Mouse (Mus musculus): Measurements from ENCODE around the gene Pcna. TPM values are rescaled to one million over a fixed set of nuclear protein-coding genes. Genes with fewer than 3 reads are reported as not detected.

Pcna gene
- polyA plus RNA-seq (2015; fragmentation: Illumina TruSeq; extraction: RNeasy Lipid Tissue Mini Kit (QIAGEN cat#74804); ENCODE audit: insufficient read depth, low replicate concordance), result 243 TPM

DNA sequence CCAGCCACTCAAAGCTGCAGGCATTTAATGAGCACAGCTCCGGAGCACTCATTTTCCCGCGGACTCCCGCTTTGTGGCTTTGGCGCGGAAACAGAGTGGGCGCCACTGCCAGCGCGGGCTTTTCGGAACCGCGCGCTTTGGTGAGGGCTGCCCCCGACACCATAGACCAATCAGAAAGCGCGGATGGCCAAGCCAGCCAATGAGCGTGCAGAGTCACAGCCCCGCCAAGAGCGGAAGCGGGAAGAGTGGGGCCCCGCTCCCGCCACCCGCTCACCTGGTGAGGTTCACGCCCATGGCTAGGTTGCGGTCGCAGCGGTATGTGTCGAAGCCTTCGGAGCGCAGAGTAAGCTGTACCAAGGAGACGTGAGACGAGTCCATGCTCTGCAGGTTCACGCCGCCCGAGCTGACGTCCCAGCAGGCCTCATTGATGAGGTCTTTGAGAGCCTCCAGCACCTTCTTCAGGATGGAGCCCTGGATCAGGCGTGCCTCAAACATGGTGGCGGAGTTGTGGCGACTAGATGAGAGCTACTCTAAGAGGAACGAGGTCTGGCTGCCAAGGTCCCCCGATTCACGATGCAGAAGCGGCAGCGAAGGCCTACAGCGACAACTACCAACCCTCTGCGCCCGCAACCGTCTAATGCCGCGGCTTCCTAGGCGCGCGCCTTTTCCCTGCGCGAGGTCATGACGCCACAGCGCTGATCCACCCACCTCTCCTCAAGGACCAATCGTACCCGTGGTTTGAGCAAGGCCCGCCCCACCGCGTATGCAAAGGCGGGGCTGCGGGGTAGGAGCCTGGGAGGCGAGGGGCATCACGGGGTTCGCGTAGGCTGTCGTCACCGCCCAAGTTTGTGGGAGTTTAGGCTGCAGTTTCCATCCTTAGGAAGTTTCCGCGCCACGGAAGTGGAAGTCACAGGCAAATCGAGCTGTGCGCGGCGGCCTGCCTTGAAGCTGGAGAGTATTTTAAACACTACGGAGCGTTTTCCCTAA is at the start of gene Pcna:
TSS of gene Pcna (minus strand) at position 773 of the 987 bp plus-strand sequence.

GRCm38 (mm10) chr2:132262879-132263398 is 9.8 kb upstream of the Pcna start, which contains the start of gene Cds2:
Cds2 (plus strand) TSS chr2:132263148.

DNA sequence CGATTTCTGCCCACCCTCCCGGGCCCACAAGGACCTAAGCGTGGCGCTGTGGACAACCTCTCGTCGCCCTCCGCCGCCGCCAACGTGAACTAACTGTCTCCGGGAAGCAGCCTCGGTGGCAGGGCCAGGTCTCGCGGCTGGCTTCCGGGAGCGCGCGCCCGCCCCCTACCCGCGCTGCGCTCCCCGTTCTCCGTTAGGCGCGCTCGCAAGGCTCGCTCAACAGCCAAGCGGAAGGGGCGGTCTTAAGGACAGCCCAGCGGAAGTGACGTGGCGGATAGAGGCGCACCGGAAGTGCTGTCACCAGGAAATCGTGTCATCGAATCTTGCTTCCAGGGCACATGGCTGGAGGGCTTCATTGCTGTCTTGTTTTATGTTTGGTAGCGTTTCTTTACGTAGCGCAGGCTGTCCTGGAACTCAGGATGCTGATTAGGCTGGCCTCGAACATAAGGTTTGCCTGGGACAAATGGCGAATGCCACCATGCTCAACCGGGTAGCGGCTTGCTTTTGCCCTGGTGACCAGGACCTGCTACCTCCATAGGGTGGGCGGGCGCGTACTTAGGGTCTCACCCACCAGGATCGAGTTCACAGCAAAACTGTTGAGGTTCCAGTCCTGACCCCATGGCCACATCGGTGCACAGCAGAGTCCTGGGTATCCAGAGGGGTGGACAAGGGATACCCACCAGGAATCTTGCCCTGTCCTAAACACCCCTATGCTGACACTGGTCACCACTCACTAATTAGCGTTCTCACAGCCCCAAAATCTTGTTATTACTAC is 5.4 kb downstream of the Pcna start, which contains the start of gene Tmem230:
TSS of gene Tmem230 (minus strand) at position 269 of the 775 bp plus-strand sequence.

Other genes with a start within 250 kb of the Pcna start
- 102 TPM for gene Rassf2, start 223.1 kb downstream of the Pcna start, polyA plus RNA-seq (2015; fragmentation: Illumina TruSeq; extraction: RNeasy Lipid Tissue Mini Kit (QIAGEN cat#74804); ENCODE audit: insufficient read depth, low replicate concordance)
- 28.7 TPM for gene Slc23a2, start 108.2 kb downstream of the Pcna start, polyA plus RNA-seq (2015; fragmentation: Illumina TruSeq; extraction: RNeasy Lipid Tissue Mini Kit (QIAGEN cat#74804); ENCODE audit: insufficient read depth, low replicate concordance)
- 49.8 TPM for gene Tmem230, start 5.5 kb downstream of the Pcna start, polyA plus RNA-seq (2015; fragmentation: Illumina TruSeq; extraction: RNeasy Lipid Tissue Mini Kit (QIAGEN cat#74804); ENCODE audit: insufficient read depth, low replicate concordance)
- gene Cds2, start 9.8 kb upstream of the Pcna start, polyA plus RNA-seq (2015; fragmentation: Illumina TruSeq; extraction: RNeasy Lipid Tissue Mini Kit (QIAGEN cat#74804); ENCODE audit: insufficient read depth, low replicate concordance), result 58.6 TPM
- gene Prokr2, start 132.1 kb upstream of the Pcna start, polyA plus RNA-seq (2015; fragmentation: Illumina TruSeq; extraction: RNeasy Lipid Tissue Mini Kit (QIAGEN cat#74804); ENCODE audit: insufficient read depth, low replicate concordance), result 0.73 TPM